Mouse (Mus musculus) ES-Bruce4 (cell line): ENCODE results near the gene Umad1. TPM values are rescaled to one million over a fixed set of nuclear protein-coding genes. Genes with fewer than 3 reads are reported as not detected.

Source experiments
- H3K27ac ChIP-seq: 2 replicates; pipeline ENCODE4 v1.5.1; 2012; ENCODE audit warnings: low read length, inconsistent platforms; ENCODE audit not compliant: insufficient read depth
- H3K27me3 ChIP-seq: 2 replicates; pipeline ENCODE4 v1.6.1; 2012; ENCODE audit warnings: mild to moderate bottlenecking, low read length, inconsistent platforms; ENCODE audit not compliant: control insufficient read depth, poor library complexity, insufficient read depth, severe bottlenecking
- H3K36me3 ChIP-seq: 2 replicates; pipeline ENCODE4 v1.6.1; 2012; ENCODE audit warnings: inconsistent platforms, mild to moderate bottlenecking, low read length, moderate library complexity; ENCODE audit not compliant: control insufficient read depth, poor library complexity, insufficient read depth, severe bottlenecking
- H3K4me1 ChIP-seq: one replicate; pipeline ENCODE4 v1.8.1; 2011; ENCODE audit warnings: low read length; ENCODE audit not compliant: control insufficient read depth, insufficient read depth
- H3K4me3 ChIP-seq: 2 replicates; pipeline ENCODE4 v1.5.1; 2011; ENCODE audit warnings: low read depth, mild to moderate bottlenecking, low read length
- H3K9ac ChIP-seq: 2 replicates; pipeline ENCODE4 v1.6.1; 2012; ENCODE audit warnings: low read depth, mild to moderate bottlenecking, inconsistent platforms; ENCODE audit not compliant: poor library complexity, severe bottlenecking
- H3K9me3 ChIP-seq: replicated peaks from 2 replicates; pipeline ENCODE4 v1.6.1; 2012; ENCODE audit warnings: mild to moderate bottlenecking, low read length, inconsistent platforms; ENCODE audit not compliant: control insufficient read depth, poor library complexity, insufficient read depth, severe bottlenecking
- CTCF ChIP-seq: IDR thresholded peaks from one replicate; pipeline ENCODE4 v1.8.1; 2011; ENCODE audit warnings: low read depth, low read length
- EP300 ChIP-seq: IDR thresholded peaks from 2 replicates; pipeline ENCODE4 v1.6.1; 2011; ENCODE audit warnings: low read depth, low read length; ENCODE audit not compliant: insufficient read depth
- POLR2A ChIP-seq: IDR thresholded peaks from one replicate; pipeline ENCODE4 v1.8.1; 2011; ENCODE audit warnings: low read length; ENCODE audit not compliant: insufficient read depth
- polyA plus RNA-seq: library from polyadenylated mRNA; stranded (reverse); fragments of >200 nt; gene quantifications from 2 replicates; pipeline ENCODE4 v1.2.4, GENCODE M21; 2011; ENCODE audit warnings: low read depth; ENCODE audit not compliant: missing spikeins, insufficient read depth, insufficient read length

The Umad1 gene
- polyA plus RNA-seq, 1 experiment = 2.5 TPM

DNA sequence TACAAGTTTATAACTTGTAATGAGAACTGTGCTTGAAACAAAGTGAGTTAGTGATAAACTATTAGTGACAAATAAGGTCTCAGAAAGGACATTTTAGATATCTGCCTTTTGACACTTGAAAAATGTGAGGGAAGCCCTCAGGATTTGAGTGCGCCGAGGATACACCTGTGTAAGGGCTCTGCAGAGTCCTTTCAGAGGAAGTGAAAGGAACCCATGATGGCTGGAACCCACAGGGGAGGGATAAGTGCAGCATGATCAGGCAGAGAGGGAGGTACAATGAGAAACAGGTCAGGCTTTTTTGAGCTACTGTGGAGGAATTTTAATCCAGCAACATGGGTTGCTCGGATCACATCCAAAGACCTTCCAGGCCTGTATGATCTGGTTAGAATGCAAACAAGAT is 239.9 kb downstream of the Umad1 start:
- Histone ChIP-seq H3K27ac (no peak overlapping the region), H3K9ac (no peak overlapping the region), H3K4me3 (no peak overlapping the region), H3K9me3 (no peaks in the 10 kb centered on the region), H3K36me3 (no peaks in the 10 kb centered on the region), H3K27me3 (no peaks in the 10 kb centered on the region), H3K4me1 (no peaks in the 10 kb centered on the region)
- TF ChIP-seq EP300 (no peak), CTCF (no peak), POLR2A (no peak)

DNA sequence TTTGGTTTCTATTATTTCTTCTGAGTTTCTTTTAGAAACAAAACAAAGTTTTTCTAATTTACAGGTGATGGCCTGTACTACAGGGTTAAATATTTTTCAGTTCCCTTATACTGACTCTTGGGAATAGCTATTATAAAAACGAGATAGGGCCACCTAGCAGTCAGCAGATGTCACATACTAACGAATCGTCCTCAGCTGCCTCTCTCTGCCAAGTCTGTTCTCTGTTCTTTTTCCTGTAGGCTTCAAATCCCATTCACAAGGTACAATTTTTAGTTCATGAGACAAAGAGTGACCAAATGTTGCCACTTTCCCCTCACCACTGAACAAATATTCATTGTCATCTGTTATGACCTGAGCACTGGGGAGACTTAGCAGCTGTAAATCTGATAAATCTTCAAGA is 244.9 kb downstream of the Umad1 start:
- no peaks in the 10 kb centered on the region for H3K36me3 ChIP-seq
- H3K27me3 ChIP-seq = no peaks in the 10 kb centered on the region; the same call in 1 of the 2 replicates
- no peak overlapping the region for H3K27ac ChIP-seq
- no peaks in the 10 kb centered on the region for H3K9me3 ChIP-seq
- H3K4me1 ChIP-seq = no peaks in the 10 kb centered on the region
- TF ChIP-seq EP300 (no peak), CTCF (no peak), POLR2A (no peak)
- no peak overlapping the region for H3K4me3 ChIP-seq
- H3K9ac ChIP-seq = no peak overlapping the region

DNA sequence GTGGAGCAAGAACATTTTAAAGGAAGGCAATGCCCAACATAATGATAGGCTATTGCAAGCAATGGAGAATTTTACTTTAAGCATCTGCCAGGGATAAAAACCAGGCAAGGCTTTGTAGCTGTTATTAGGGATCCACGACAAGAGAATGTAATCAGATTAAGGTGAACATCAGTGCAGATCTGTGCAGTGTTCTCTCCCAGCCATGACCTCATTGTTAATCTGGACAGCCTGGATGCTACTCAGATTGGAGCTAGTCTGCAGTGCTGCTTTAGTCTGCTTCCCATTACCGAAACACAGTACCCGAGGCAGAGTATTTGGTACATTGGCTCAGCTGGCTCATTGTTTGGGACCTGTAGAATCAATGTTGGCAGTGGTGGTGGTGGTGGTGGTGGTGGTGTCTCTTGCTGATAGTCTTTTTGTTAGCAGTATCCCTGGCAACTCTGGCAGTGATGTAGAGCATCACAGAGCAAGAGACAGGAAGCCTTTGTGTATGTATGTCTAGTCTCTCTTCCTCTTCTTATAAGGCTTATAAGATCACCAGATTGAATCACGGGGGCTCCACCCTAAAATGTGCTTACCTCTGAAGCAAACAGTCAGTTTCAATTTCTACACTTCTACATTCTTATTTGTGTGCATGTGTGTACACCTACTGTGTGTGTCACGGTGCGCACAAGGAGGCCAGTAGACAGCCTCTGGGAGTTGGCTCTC is 245.6 kb downstream of the Umad1 start:
- no peaks in the 10 kb centered on the region for H3K4me1 ChIP-seq
- H3K27ac ChIP-seq = no peak overlapping the region
- no peaks in the 10 kb centered on the region; the same call in 1 of the 2 replicates for H3K27me3 ChIP-seq
- H3K4me3 ChIP-seq = no peak overlapping the region
- H3K36me3 ChIP-seq = no peaks in the 10 kb centered on the region
- TF ChIP-seq EP300 (no peak), POLR2A (no peak), CTCF (no peak)
- H3K9ac ChIP-seq = no peak overlapping the region
- no peaks in the 10 kb centered on the region for H3K9me3 ChIP-seq

GRCm38 (mm10) chr6:8506631-8507030 is 247.5 kb downstream of the Umad1 start:
- Histone ChIP-seq H3K27me3 (no peaks in the 10 kb centered on the region; the same call in 1 of the 2 replicates), H3K36me3 (no peaks in the 10 kb centered on the region), H3K27ac (no peak overlapping the region), H3K4me1 (no peaks in the 10 kb centered on the region), H3K9me3 (no peaks in the 10 kb centered on the region), H3K4me3 (no peak overlapping the region), H3K9ac (no peak overlapping the region)
- TF ChIP-seq EP300 = no peak
- TF ChIP-seq POLR2A = no peak
- no peak for TF ChIP-seq CTCF

Other genes starting within 250 kb of the Umad1 start
- not detected in 2 replicates for gene Col28a1, start 66.7 kb upstream of the Umad1 start, polyA plus RNA-seq
- gene Mios, start 50.1 kb upstream of the Umad1 start, polyA plus RNA-seq = 28.3 and 30.2 TPM in 2 replicates
- gene Rpa3, start 115 bp upstream of the Umad1 start, polyA plus RNA-seq = 153 and 163 TPM in 2 replicates
- gene Gm45062, start 162 bp downstream of the Umad1 start, polyA plus RNA-seq = 5.1 and 5.8 TPM in 2 replicates